Mouse (Mus musculus) embryonic facial prominence, embryonic 12.5 days (tissue): ENCODE data around the gene Pclo. TPM values are rescaled to one million over a fixed set of nuclear protein-coding genes. Genes with fewer than 3 reads are reported as not detected.
"Not testable (repeated sequence)": the region's sequence is repeated elsewhere in the genome, so short reads cannot be mapped to it uniquely, and the experiment has no call there.

Experiments
- ATAC-seq: fragments of 200-750 bp; cut with Nextera tagmentation; 2 replicates; pipeline ENCODE4 v1.8.0; 2017; ENCODE audit not compliant: insufficient number of reproducible peaks, insufficient read depth, low FRiP score, low TSS enrichment
- H3K27ac ChIP-seq: fragments of 300-500 bp; sonication (generic); 2 replicates; pipeline ENCODE4 v1.5.1; 2016; ENCODE audit warnings: mild to moderate bottlenecking
- H3K27me3 ChIP-seq: fragments of 300-500 bp; sonication (generic); 2 replicates; pipeline ENCODE4 v1.6.1; 2016; ENCODE audit warnings: mild to moderate bottlenecking, moderate library complexity
- H3K36me3 ChIP-seq: fragments of 300-500 bp; sonication (generic); 2 replicates; pipeline ENCODE4 v1.6.1; 2016; ENCODE audit warnings: mild to moderate bottlenecking
- H3K4me1 ChIP-seq: fragments of 300-500 bp; sonication (generic); 2 replicates; pipeline ENCODE4 v1.6.1; 2016
- H3K4me2 ChIP-seq: fragments of 300-500 bp; sonication (generic); replicated peaks from 2 replicates; pipeline ENCODE4 v1.6.1; 2016; ENCODE audit warnings: mild to moderate bottlenecking, moderate library complexity
- H3K4me3 ChIP-seq: fragments of 300-500 bp; sonication (generic); 2 replicates; pipeline ENCODE4 v1.5.1; 2016; ENCODE audit warnings: mild to moderate bottlenecking
- H3K9ac ChIP-seq: fragments of 300-500 bp; sonication (generic); 2 replicates; pipeline ENCODE4 v1.6.1; 2016; ENCODE audit warnings: mild to moderate bottlenecking, moderate library complexity
- H3K9me3 ChIP-seq: fragments of 300-500 bp; sonication (generic); 2 replicates; pipeline ENCODE4 v1.6.1; 2016; ENCODE audit warnings: mild to moderate bottlenecking, moderate library complexity
- WGBS: fragments of 180-500 bp; shearing (Covaris S2); methylation state at CpG from one replicate; pipeline ENCODE4 v1.1.7; 2016; 5-methylcytosine and 5-hydroxymethylcytosine counted together
- polyA plus RNA-seq: library from polyadenylated mRNA; unstranded; fragments of >200 nt; fragmentation: Nextera tagmentation; extraction: Ambion mirVana; gene quantifications from 2 replicates; pipeline ENCODE4 v1.2.1, GENCODE M21; 2016

Pclo gene
- polyA plus RNA-seq: 0.98 and 1.00 TPM in 2 replicates

GRCm38 (mm10) chr5:14514631-14515523 is at the start of gene Pclo:
Gene Pclo (plus strand): TSS chr5:14514918.
- Histone ChIP-seq H3K36me3 (no peaks in the 10 kb centered on the region), H3K27ac (peak within 1 kb of the TSS; percentile 81), H3K4me3 (peak within 1 kb of the TSS; percentile 69), H3K27me3 (0 out of 2 replicates have a peak, but pooled peaks cover 4% of the 10 kb centered on the region), H3K4me1 (peaks cover 3% of the 10 kb centered on the region; the same call in 1 of the 2 replicates), H3K9me3 (no peaks in the 10 kb centered on the region), H3K9ac (peak within 1 kb of the TSS; percentile 53), H3K4me2 (peak within 1 kb of the TSS; percentile 85)
- ATAC-seq: peak; percentile 98
- WGBS: under 1% methylated on average over 88 of the region's 89 CpGs

- not testable (repeated sequence) for ATAC-seq, H3K27me3 ChIP-seq, H3K4me2 ChIP-seq, H3K4me1 ChIP-seq, H3K36me3 ChIP-seq, H3K27ac ChIP-seq, H3K9me3 ChIP-seq, H3K4me3 ChIP-seq, H3K9ac ChIP-seq
- WGBS: 58% methylated on average over 2 of the region's 2 CpGs
Measured at GRCm38 (mm10) chr5:14494431-14494830, 20.3 kb upstream of the Pclo start.

- no peak for ATAC-seq
- H3K9me3 ChIP-seq: no peaks in the 10 kb centered on the region
- no peak overlapping the region for H3K4me3 ChIP-seq
- H3K4me2 ChIP-seq: no peak overlapping the region
- H3K4me1 ChIP-seq: no peaks in the 10 kb centered on the region
- H3K36me3 ChIP-seq: no peaks in the 10 kb centered on the region
- H3K9ac ChIP-seq: no peak overlapping the region
- WGBS: 80% methylated on average over 1 of the region's 1 CpGs
- no peak overlapping the region for H3K27ac ChIP-seq
- H3K27me3 ChIP-seq: no peaks in the 10 kb centered on the region
Measured at GRCm38 (mm10) chr5:14508522-14508921, 6.2 kb upstream of the Pclo start.

GRCm38 (mm10) chr5:14509621-14510020 is 5.1 kb upstream of the Pclo start:
- WGBS: 87% methylated on average over 1 of the region's 1 CpGs
- no peaks in the 10 kb centered on the region for H3K27me3 ChIP-seq

GRCm38 (mm10) chr5:14518131-14518832 is 3.6 kb downstream of the Pclo start:
- WGBS: 67% methylated on average over 4 of the region's 4 CpGs
- Histone ChIP-seq H3K27ac (no peak overlapping the region), H3K4me1 (peaks cover 3% of the 10 kb centered on the region; the same call in 1 of the 2 replicates), H3K36me3 (no peaks in the 10 kb centered on the region), H3K9me3 (no peaks in the 10 kb centered on the region), H3K9ac (no peak overlapping the region), H3K4me2 (no peak overlapping the region), H3K4me3 (no peak overlapping the region), H3K27me3 (0 out of 2 replicates have a peak, but pooled peaks cover 4% of the 10 kb centered on the region)
- ATAC-seq: no peak

More at GRCm38 (mm10) chr5:14509621-14510020, 5.1 kb upstream of the Pclo start:
- Histone ChIP-seq H3K36me3 (no peaks in the 10 kb centered on the region), H3K9ac (no peak overlapping the region), H3K4me2 (no peak overlapping the region), H3K4me3 (no peak overlapping the region), H3K9me3 (no peaks in the 10 kb centered on the region), H3K4me1 (no peaks in the 10 kb centered on the region), H3K27ac (no peak overlapping the region)
- no peak for ATAC-seq

GRCm38 (mm10) chr5:14522006-14522405 is 7.3 kb downstream of the Pclo start:
- Histone ChIP-seq H3K4me2 (no peak overlapping the region), H3K27ac (no peak overlapping the region), H3K9ac (no peak overlapping the region), H3K4me1 (no peaks in the 10 kb centered on the region), H3K36me3 (no peaks in the 10 kb centered on the region), H3K4me3 (no peak overlapping the region), H3K27me3 (no peaks in the 10 kb centered on the region), H3K9me3 (no peaks in the 10 kb centered on the region)
- 83% methylated on average over 4 of the region's 4 CpGs for WGBS
- ATAC-seq: no peak

GRCm38 (mm10) chr5:14526038-14526437 is 11.3 kb downstream of the Pclo start:
- H3K27me3 ChIP-seq: no peaks in the 10 kb centered on the region
- no peak overlapping the region for H3K4me3 ChIP-seq
- no peak for ATAC-seq
- no peaks in the 10 kb centered on the region for H3K36me3 ChIP-seq
- no peaks in the 10 kb centered on the region for H3K9me3 ChIP-seq
- no peaks in the 10 kb centered on the region for H3K4me1 ChIP-seq
- no peak overlapping the region for H3K9ac ChIP-seq
- no peak overlapping the region for H3K27ac ChIP-seq
- H3K4me2 ChIP-seq: no peak overlapping the region

- H3K9ac ChIP-seq: no peak overlapping the region
- no peak overlapping the region for H3K4me3 ChIP-seq
- ATAC-seq: no peak
- 74% methylated on average over 1 of the region's 1 CpGs for WGBS
- H3K4me2 ChIP-seq: no peak overlapping the region
- H3K27ac ChIP-seq: no peak overlapping the region
- no peaks in the 10 kb centered on the region for H3K9me3 ChIP-seq
- H3K36me3 ChIP-seq: no peaks in the 10 kb centered on the region
- no peaks in the 10 kb centered on the region for H3K27me3 ChIP-seq
- H3K4me1 ChIP-seq: no peaks in the 10 kb centered on the region
Measured at GRCm38 (mm10) chr5:14527796-14528195, 13.1 kb downstream of the Pclo start.

- Histone ChIP-seq H3K27ac (no peak overlapping the region), H3K9me3 (no peaks in the 10 kb centered on the region), H3K4me3 (no peak overlapping the region), H3K36me3 (no peaks in the 10 kb centered on the region), H3K27me3 (no peaks in the 10 kb centered on the region), H3K4me1 (no peaks in the 10 kb centered on the region), H3K9ac (no peak overlapping the region), H3K4me2 (no peak overlapping the region)
- no peak for ATAC-seq
- WGBS: 95% methylated on average over 2 of the region's 2 CpGs
Measured at GRCm38 (mm10) chr5:14531906-14532305, 17.2 kb downstream of the Pclo start.

- Histone ChIP-seq H3K4me1 (no peaks in the 10 kb centered on the region), H3K27me3 (no peaks in the 10 kb centered on the region), H3K9me3 (no peaks in the 10 kb centered on the region), H3K27ac (no peak overlapping the region), H3K36me3 (no peaks in the 10 kb centered on the region), H3K9ac (no peak overlapping the region), H3K4me2 (no peak overlapping the region), H3K4me3 (no peak overlapping the region)
- WGBS: 73% methylated on average over 6 of the region's 6 CpGs
- ATAC-seq: no peak
Measured at GRCm38 (mm10) chr5:14539346-14539745, 24.6 kb downstream of the Pclo start.

GRCm38 (mm10) chr5:14539961-14540627 is 25.4 kb downstream of the Pclo start:
- no peak overlapping the region for H3K27ac ChIP-seq
- no peaks in the 10 kb centered on the region for H3K9me3 ChIP-seq
- WGBS: 77% methylated on average over 13 of the region's 13 CpGs
- no peaks in the 10 kb centered on the region for H3K27me3 ChIP-seq
- H3K9ac ChIP-seq: no peak overlapping the region
- ATAC-seq: peak; percentile 35; the same call in 1 of the 2 replicates
- H3K4me1 ChIP-seq: no peaks in the 10 kb centered on the region
- H3K36me3 ChIP-seq: no peaks in the 10 kb centered on the region
- no peak overlapping the region for H3K4me2 ChIP-seq
- no peak overlapping the region for H3K4me3 ChIP-seq
